Mouse (Mus musculus): Measurements from ENCODE around the gene Tssk6. TPM values are rescaled to one million over a fixed set of nuclear protein-coding genes. Genes with fewer than 3 reads are reported as not detected.
"Not testable (repeated sequence)": the region's sequence is repeated elsewhere in the genome, so short reads cannot be mapped to it uniquely, and the experiment has no call there.

The Tssk6 gene
- polyA plus RNA-seq, 1 experiment from 2014 or later = 2.5 TPM

- H3K9me3 ChIP-seq (replicated peaks; ENCODE audit: control insufficient read depth, low read length) = no peaks in the 10 kb centered on the region
- H3K9ac ChIP-seq (ENCODE audit: low read length) = no peak overlapping the region
- H3K4me1 ChIP-seq (ENCODE audit: control insufficient read depth, insufficient read depth, low read length) = no peaks in the 10 kb centered on the region
- no peak overlapping the region for H3K4me3 ChIP-seq (ENCODE audit: low read depth, low read length)
- 66% methylated on average over 7 of the region's 7 CpGs for WGBS
- peak; percentile 64 for DNase-seq (ENCODE audit: low spot score)
- no peak overlapping the region for H3K4me2 ChIP-seq (ENCODE audit: low read length)
- H3K27me3 ChIP-seq (replicated peaks; ENCODE audit: control insufficient read depth, insufficient read depth, low read length) = no peaks in the 10 kb centered on the region
- H3K27ac ChIP-seq (ENCODE audit: low read depth, low read length) = no peak overlapping the region
- ATAC-seq = peak; percentile 29; the same call in 1 of the 2 replicates
- peaks cover 12% of the 10 kb centered on the region for H3K36me3 ChIP-seq (ENCODE audit: control insufficient read depth, insufficient read depth, low read length)
Measured at GRCm38 (mm10) chr8:69936050-69936794, 34.2 kb downstream of the Tssk6 start.

GRCm38 (mm10) chr8:69937466-69937865 lies 35.5 kb downstream of the Tssk6 start:
- Histone ChIP-seq H3K27me3 (replicated peaks; ENCODE audit: control insufficient read depth, insufficient read depth, low read length) (no peaks in the 10 kb centered on the region), H3K4me1 (ENCODE audit: control insufficient read depth, insufficient read depth, low read length) (no peaks in the 10 kb centered on the region), H3K36me3 (ENCODE audit: control insufficient read depth, insufficient read depth, low read length) (peaks cover 12% of the 10 kb centered on the region), H3K9me3 (replicated peaks; ENCODE audit: control insufficient read depth, low read length) (no peaks in the 10 kb centered on the region), H3K27ac (ENCODE audit: low read depth, low read length) (no peak overlapping the region), H3K4me2 (ENCODE audit: low read length) (no peak overlapping the region), H3K9ac (ENCODE audit: low read length) (no peak overlapping the region), H3K4me3 (ENCODE audit: low read depth, low read length) (no peak overlapping the region)
- WGBS = 92% methylated on average over 3 of the region's 3 CpGs
- no peak for ATAC-seq
- DNase-seq (ENCODE audit: low spot score) = no peak

DNA sequence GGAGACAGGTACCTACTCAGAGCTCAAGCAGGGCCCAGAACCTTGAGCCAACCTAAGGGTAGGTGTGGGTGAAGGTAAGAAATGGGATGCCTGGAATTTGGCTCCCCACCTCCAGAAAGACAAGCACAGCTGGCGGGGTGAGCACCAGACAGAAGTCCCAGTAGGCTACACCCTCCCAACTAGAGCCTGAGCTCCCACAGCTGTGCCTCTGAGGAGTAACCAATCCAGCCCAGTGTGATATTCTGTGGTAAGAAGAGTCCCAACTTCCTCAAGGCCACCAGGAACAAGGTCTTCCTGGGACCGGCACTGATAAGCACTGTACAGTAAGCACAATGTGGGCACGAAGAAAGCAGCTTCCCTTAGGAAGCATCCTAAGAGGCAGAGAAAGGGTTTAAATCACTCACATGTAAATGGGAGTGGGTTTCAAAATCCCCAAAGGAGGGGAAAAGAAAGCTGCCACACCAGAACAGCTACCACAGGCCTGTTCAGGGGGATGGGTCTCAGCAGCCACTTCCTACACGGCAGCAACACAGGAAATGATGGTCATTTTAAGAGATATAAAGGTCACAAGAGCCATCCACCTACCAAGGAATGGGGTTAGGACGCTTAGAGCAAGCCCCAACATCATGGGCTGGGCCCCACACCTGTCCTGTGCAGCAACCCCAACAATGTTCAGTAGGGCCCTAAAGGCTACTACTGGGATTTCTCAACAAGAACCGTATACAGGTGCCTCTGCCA lies 36.4 kb downstream of the Tssk6 start:
- 92% methylated on average over 6 of the region's 6 CpGs for WGBS
- Histone ChIP-seq H3K9me3 (replicated peaks; ENCODE audit: control insufficient read depth, low read length) (no peaks in the 10 kb centered on the region), H3K4me3 (ENCODE audit: low read depth, low read length) (no peak overlapping the region), H3K4me1 (ENCODE audit: control insufficient read depth, insufficient read depth, low read length) (no peaks in the 10 kb centered on the region), H3K27me3 (replicated peaks; ENCODE audit: control insufficient read depth, insufficient read depth, low read length) (no peaks in the 10 kb centered on the region), H3K36me3 (ENCODE audit: control insufficient read depth, insufficient read depth, low read length) (peaks cover 12% of the 10 kb centered on the region), H3K9ac (ENCODE audit: low read length) (no peak overlapping the region), H3K27ac (ENCODE audit: low read depth, low read length) (no peak overlapping the region), H3K4me2 (ENCODE audit: low read length) (no peak overlapping the region)
- DNase-seq (ENCODE audit: low spot score) (no peak), ATAC-seq (no peak)

DNA sequence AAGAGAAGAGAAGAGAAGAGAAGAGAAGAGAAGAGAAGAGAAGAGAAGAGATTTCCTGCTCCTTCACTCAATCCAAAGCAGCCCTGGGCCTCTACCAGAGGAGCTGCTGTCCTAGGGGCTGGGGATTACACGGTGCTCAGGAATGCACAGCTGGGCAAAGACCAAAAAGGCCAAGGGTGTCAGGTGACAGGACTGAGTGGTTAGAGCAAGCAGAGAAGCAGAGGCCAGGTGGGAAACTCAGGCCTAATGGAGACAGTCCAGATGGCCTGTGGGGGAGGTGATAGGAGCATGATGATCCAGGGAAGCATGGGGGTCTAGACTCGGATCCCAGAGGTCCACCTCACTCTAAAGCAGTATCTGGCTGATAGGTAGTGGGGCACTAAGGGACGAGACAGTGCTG lies 37.6 kb downstream of the Tssk6 start:
- peaks cover 7% of the 10 kb centered on the region; the same call in 1 of the 2 replicates for H3K36me3 ChIP-seq (ENCODE audit: control insufficient read depth, insufficient read depth, low read length)
- 56% methylated on average over 3 of the region's 3 CpGs for WGBS
- no peak overlapping the region for H3K4me3 ChIP-seq (ENCODE audit: low read depth, low read length)
- H3K4me2 ChIP-seq (ENCODE audit: low read length) = no peak overlapping the region
- H3K9me3 ChIP-seq (replicated peaks; ENCODE audit: control insufficient read depth, low read length) = no peaks in the 10 kb centered on the region
- H3K9ac ChIP-seq (ENCODE audit: low read length) = no peak overlapping the region
- H3K27me3 ChIP-seq (replicated peaks; ENCODE audit: control insufficient read depth, insufficient read depth, low read length) = no peaks in the 10 kb centered on the region
- H3K27ac ChIP-seq (ENCODE audit: low read depth, low read length) = no peak overlapping the region
- DNase-seq (ENCODE audit: low spot score) (no peak), ATAC-seq (no peak)
- H3K4me1 ChIP-seq (ENCODE audit: control insufficient read depth, insufficient read depth, low read length) = no peaks in the 10 kb centered on the region

GRCm38 (mm10) chr8:69940386-69940785 lies 38.4 kb downstream of the Tssk6 start:
- H3K27me3 ChIP-seq (replicated peaks; ENCODE audit: control insufficient read depth, insufficient read depth, low read length) = no peaks in the 10 kb centered on the region
- no peak for DNase-seq (ENCODE audit: low spot score)
- H3K27ac ChIP-seq (ENCODE audit: low read depth, low read length) = no peak overlapping the region
- ATAC-seq = no peak
- no peak overlapping the region for H3K4me3 ChIP-seq (ENCODE audit: low read depth, low read length)
- H3K4me2 ChIP-seq (ENCODE audit: low read length) = no peak overlapping the region
- WGBS = 97% methylated on average over 2 of the region's 2 CpGs
- no peaks in the 10 kb centered on the region for H3K9me3 ChIP-seq (replicated peaks; ENCODE audit: control insufficient read depth, low read length)
- no peaks in the 10 kb centered on the region for H3K4me1 ChIP-seq (ENCODE audit: control insufficient read depth, insufficient read depth, low read length)
- no peak overlapping the region for H3K9ac ChIP-seq (ENCODE audit: low read length)
- H3K36me3 ChIP-seq (ENCODE audit: control insufficient read depth, insufficient read depth, low read length) = peaks cover 7% of the 10 kb centered on the region; the same call in 1 of the 2 replicates

DNA sequence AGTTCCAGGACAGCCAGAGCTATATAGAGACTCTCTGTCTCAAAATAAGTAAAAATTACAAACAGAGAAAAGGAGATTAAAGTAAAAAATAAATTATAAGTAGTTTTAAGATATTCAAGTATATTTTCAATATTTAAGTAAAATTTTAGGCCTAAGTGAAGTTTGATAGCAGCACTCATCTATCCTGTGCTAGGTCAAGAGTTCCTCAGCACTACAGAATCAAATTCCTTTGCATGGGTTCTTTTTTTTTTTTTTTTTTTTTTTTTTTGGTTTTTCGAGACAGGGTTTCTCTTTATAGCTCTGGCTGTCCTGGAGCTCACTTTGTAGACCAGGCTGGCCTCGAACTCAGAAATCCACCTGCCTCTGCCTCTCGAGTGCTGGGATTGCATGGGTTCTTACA lies 40.5 kb downstream of the Tssk6 start:
- ATAC-seq; H3K27me3 ChIP-seq (replicated peaks; ENCODE audit: control insufficient read depth, insufficient read depth, low read length); DNase-seq (ENCODE audit: low spot score); H3K4me2 ChIP-seq (ENCODE audit: low read length); H3K4me3 ChIP-seq (ENCODE audit: low read depth, low read length); H3K36me3 ChIP-seq (ENCODE audit: control insufficient read depth, insufficient read depth, low read length); H3K27ac ChIP-seq (ENCODE audit: low read depth, low read length); H3K9ac ChIP-seq (ENCODE audit: low read length); H3K4me1 ChIP-seq (ENCODE audit: control insufficient read depth, insufficient read depth, low read length); H3K9me3 ChIP-seq (replicated peaks; ENCODE audit: control insufficient read depth, low read length): not testable (repeated sequence)
- 90% methylated on average over 2 of the region's 3 CpGs for WGBS

GRCm38 (mm10) chr8:69950300-69950699 lies 48.3 kb downstream of the Tssk6 start:
- no peak for DNase-seq (ENCODE audit: low spot score)
- Histone ChIP-seq H3K4me3 (ENCODE audit: low read depth, low read length) (no peak overlapping the region), H3K4me1 (ENCODE audit: control insufficient read depth, insufficient read depth, low read length) (no peaks in the 10 kb centered on the region; the same call in 1 of the 2 replicates), H3K4me2 (ENCODE audit: low read length) (no peak overlapping the region), H3K27me3 (replicated peaks; ENCODE audit: control insufficient read depth, insufficient read depth, low read length) (no peaks in the 10 kb centered on the region), H3K9me3 (replicated peaks; ENCODE audit: control insufficient read depth, low read length) (no peaks in the 10 kb centered on the region), H3K36me3 (ENCODE audit: control insufficient read depth, insufficient read depth, low read length) (peaks cover 7% of the 10 kb centered on the region; the same call in 1 of the 2 replicates), H3K27ac (ENCODE audit: low read depth, low read length) (no peak overlapping the region), H3K9ac (ENCODE audit: low read length) (no peak overlapping the region)
- 94% methylated on average over 2 of the region's 2 CpGs for WGBS
- no peak for ATAC-seq
